Mouse (Mus musculus): ENCODE measurements around the gene Sinhcaf. TPM values are rescaled to one million over a fixed set of nuclear protein-coding genes. Genes with fewer than 3 reads are reported as not detected.

The Sinhcaf gene
- 193 and 205 TPM in 2 replicates for total RNA-seq (2012; rRNA removed)

- H3K27ac ChIP-seq (ENCODE audit: insufficient read depth, low read depth, low read length, poor library complexity, severe bottlenecking) = peak within 1 kb of the TSS; percentile 90
- H3K36me3 ChIP-seq (ENCODE audit: control insufficient read depth, insufficient read depth, low read length, poor library complexity, severe bottlenecking) = peaks cover 22% of the 10 kb centered on the region
- peaks cover 5 to 6% of the 10 kb centered on the region in 2 experiments; a peak in 3 of 4 replicates for H3K4me1 ChIP-seq (ENCODE audit: control insufficient read depth in 2 of 2, insufficient read depth in 2 of 2, low read length in 2 of 2, poor library complexity in 1 of 2)
- H3K9me3 ChIP-seq (ENCODE audit: control insufficient read depth, insufficient read depth, low read depth, low read length) = no peaks in the 10 kb centered on the region
- peak; percentile 99 for DNase-seq (ENCODE audit: low read depth, low spot score)
- H3K9ac ChIP-seq (ENCODE audit: insufficient read depth, low read depth, low read length, poor library complexity, severe bottlenecking) = peak within 1 kb of the TSS; percentile 90
- TF ChIP-seq ZNF384 (IDR thresholded peaks at IDR 0.05; ENCODE audit: low read depth, low read length) (no peak), ZC3H11A (IDR thresholded peaks at IDR 0.05; ENCODE audit: borderline replicate concordance, low read depth, low read length) (no peak), MAFK (IDR thresholded peaks at IDR 0.05; ENCODE audit: insufficient read depth, low read depth, low read length) (no peak; the same call in 1 of the 2 replicates), HCFC1 (IDR thresholded peaks at IDR 0.05; ENCODE audit: borderline replicate concordance, insufficient read depth, low read length) (no peak), CHD2 (IDR thresholded peaks at IDR 0.05; ENCODE audit: low read depth, low read length) (no peak)
- H3K4me3 ChIP-seq (ENCODE audit: insufficient read depth in 1 of 2, low read depth in 1 of 2, low read length in 2 of 2, poor library complexity in 1 of 2, severe bottlenecking in 1 of 2) = peak within 1 kb of the TSS; percentile 81 to 98
- in situ Hi-C loops (cut with MboI; ENCODE audit: low sequenced_read_pairs in 2 of 2, unreplicated experiment in 2 of 2) = no loop called here
Observed at GRCm38 (mm10) chr6:148946409-148946742, at the start of gene Sinhcaf. TSS of gene Sinhcaf (minus strand) at chr6:148946467.

- Histone ChIP-seq H3K27ac (ENCODE audit: insufficient read depth, low read depth, low read length, poor library complexity, severe bottlenecking) (peak overlapping the region; percentile 63), H3K36me3 (ENCODE audit: control insufficient read depth, insufficient read depth, low read length, poor library complexity, severe bottlenecking) (no peaks in the 10 kb centered on the region), H3K9me3 (ENCODE audit: control insufficient read depth, insufficient read depth, low read depth, low read length) (no peaks in the 10 kb centered on the region), H3K9ac (ENCODE audit: insufficient read depth, low read depth, low read length, poor library complexity, severe bottlenecking) (peak overlapping the region; percentile 18; the same call in 1 of the 2 replicates), H3K4me1 (ENCODE audit: control insufficient read depth in 2 of 2, insufficient read depth in 2 of 2, low read length in 2 of 2, poor library complexity in 1 of 2) (peaks cover 6 to 23% of the 10 kb centered on the region in 2 experiments; a peak in 3 of 4 replicates), H3K4me3 (ENCODE audit: insufficient read depth in 1 of 2, low read depth in 1 of 2, low read length in 2 of 2, poor library complexity in 1 of 2, severe bottlenecking in 1 of 2) (no peak overlapping the region)
- no peak for DNase-seq (ENCODE audit: low read depth, low spot score)
- in situ Hi-C loops (cut with MboI; ENCODE audit: low sequenced_read_pairs in 2 of 2, unreplicated experiment in 2 of 2) = no loop called here
- no peak for TF ChIP-seq ZC3H11A (IDR thresholded peaks at IDR 0.05; ENCODE audit: borderline replicate concordance, low read depth, low read length)
- TF ChIP-seq ZNF384 (IDR thresholded peaks at IDR 0.05; ENCODE audit: low read depth, low read length) = 0 out of 2 replicates have a peak, but pooled peaks have one; percentile 11
Observed at GRCm38 (mm10) chr6:148994327-148994999, 48.2 kb upstream of the Sinhcaf start.

- in situ Hi-C loops (cut with MboI; ENCODE audit: low sequenced_read_pairs in 2 of 2, unreplicated experiment in 2 of 2) = no loop called here
- peak overlapping the region; percentile 67 to 75 for H3K4me3 ChIP-seq (ENCODE audit: insufficient read depth in 1 of 2, low read depth in 1 of 2, low read length in 2 of 2, poor library complexity in 1 of 2, severe bottlenecking in 1 of 2)
- H3K27ac ChIP-seq (ENCODE audit: insufficient read depth, low read depth, low read length, poor library complexity, severe bottlenecking) = peak overlapping the region; percentile 97
- H3K36me3 ChIP-seq (ENCODE audit: control insufficient read depth, insufficient read depth, low read length, poor library complexity, severe bottlenecking) = no peaks in the 10 kb centered on the region
- H3K4me1 ChIP-seq (ENCODE audit: control insufficient read depth in 2 of 2, insufficient read depth in 2 of 2, low read length in 2 of 2, poor library complexity in 1 of 2) = peaks cover 6 to 25% of the 10 kb centered on the region in 2 experiments; a peak in 3 of 4 replicates
- no peaks in the 10 kb centered on the region for H3K9me3 ChIP-seq (ENCODE audit: control insufficient read depth, insufficient read depth, low read depth, low read length)
- no peak for TF ChIP-seq HCFC1 (IDR thresholded peaks at IDR 0.05; ENCODE audit: borderline replicate concordance, insufficient read depth, low read length)
- no peak for TF ChIP-seq MAFK (IDR thresholded peaks at IDR 0.05; ENCODE audit: insufficient read depth, low read depth, low read length)
- TF ChIP-seq ZC3H11A (IDR thresholded peaks at IDR 0.05; ENCODE audit: borderline replicate concordance, low read depth, low read length) = peak; percentile 64; the same call in 1 of the 2 replicates
- 0 out of 2 replicates have a peak, but pooled peaks have one; percentile 21 for TF ChIP-seq ZNF384 (IDR thresholded peaks at IDR 0.05; ENCODE audit: low read depth, low read length)
- TF ChIP-seq CHD2 (IDR thresholded peaks at IDR 0.05; ENCODE audit: low read depth, low read length) = 0 out of 2 replicates have a peak, but pooled peaks have one; percentile 12
- H3K9ac ChIP-seq (ENCODE audit: insufficient read depth, low read depth, low read length, poor library complexity, severe bottlenecking) = peak overlapping the region; percentile 94
- peak; percentile 83 for DNase-seq (ENCODE audit: low read depth, low spot score)
Observed at GRCm38 (mm10) chr6:148993117-148994077, 47.1 kb upstream of the Sinhcaf start.

- Histone ChIP-seq H3K9me3 (ENCODE audit: control insufficient read depth, insufficient read depth, low read depth, low read length) (no peaks in the 10 kb centered on the region), H3K4me1 (ENCODE audit: control insufficient read depth in 2 of 2, insufficient read depth in 2 of 2, low read length in 2 of 2, poor library complexity in 1 of 2) (peaks cover 6 to 25% of the 10 kb centered on the region in 2 experiments; a peak in 3 of 4 replicates), H3K27ac (ENCODE audit: insufficient read depth, low read depth, low read length, poor library complexity, severe bottlenecking) (peak overlapping the region; percentile 100), H3K36me3 (ENCODE audit: control insufficient read depth, insufficient read depth, low read length, poor library complexity, severe bottlenecking) (no peaks in the 10 kb centered on the region), H3K9ac (ENCODE audit: insufficient read depth, low read depth, low read length, poor library complexity, severe bottlenecking) (peak overlapping the region; percentile 60; the same call in 1 of the 2 replicates), H3K4me3 (ENCODE audit: insufficient read depth in 1 of 2, low read depth in 1 of 2, low read length in 2 of 2, poor library complexity in 1 of 2, severe bottlenecking in 1 of 2) (peak overlapping the region; percentile 67 to 75; a peak in 3 of 4 replicates)
- peak; percentile 53 for TF ChIP-seq MAFK (IDR thresholded peaks at IDR 0.05; ENCODE audit: insufficient read depth, low read depth, low read length)
- no peak for TF ChIP-seq HCFC1 (IDR thresholded peaks at IDR 0.05; ENCODE audit: borderline replicate concordance, insufficient read depth, low read length)
- no peak for TF ChIP-seq ZC3H11A (IDR thresholded peaks at IDR 0.05; ENCODE audit: borderline replicate concordance, low read depth, low read length)
- peak; percentile 88 for TF ChIP-seq CHD2 (IDR thresholded peaks at IDR 0.05; ENCODE audit: low read depth, low read length)
- TF ChIP-seq ZNF384 (IDR thresholded peaks at IDR 0.05; ENCODE audit: low read depth, low read length) = no peak
- in situ Hi-C loops (cut with MboI; ENCODE audit: low sequenced_read_pairs in 2 of 2, unreplicated experiment in 2 of 2) = no loop called here
- peak; percentile 96 for DNase-seq (ENCODE audit: low read depth, low spot score)
Observed at GRCm38 (mm10) chr6:148992373-148993116, 46.3 kb upstream of the Sinhcaf start.
